Mouse (Mus musculus): ENCODE measurements around the gene Pfdn6.
"Not testable (repeated sequence)": the region's sequence is repeated elsewhere in the genome, so short reads cannot be mapped to it uniquely, and the experiment has no call there.

The Pfdn6 gene

GRCm38 (mm10) chr17:33955555-33956214 lies 15.5 kb upstream of the Pfdn6 start, which contains the start of the genes Vps52 and Rps18:
TSS of gene Vps52 (plus strand) at chr17:33955812.
TSS of gene Rps18 (minus strand) at chr17:33956001.
- DNase-seq (ENCODE audit: extremely low spot score, low read depth, low spot score) = peak; percentile 99

DNA sequence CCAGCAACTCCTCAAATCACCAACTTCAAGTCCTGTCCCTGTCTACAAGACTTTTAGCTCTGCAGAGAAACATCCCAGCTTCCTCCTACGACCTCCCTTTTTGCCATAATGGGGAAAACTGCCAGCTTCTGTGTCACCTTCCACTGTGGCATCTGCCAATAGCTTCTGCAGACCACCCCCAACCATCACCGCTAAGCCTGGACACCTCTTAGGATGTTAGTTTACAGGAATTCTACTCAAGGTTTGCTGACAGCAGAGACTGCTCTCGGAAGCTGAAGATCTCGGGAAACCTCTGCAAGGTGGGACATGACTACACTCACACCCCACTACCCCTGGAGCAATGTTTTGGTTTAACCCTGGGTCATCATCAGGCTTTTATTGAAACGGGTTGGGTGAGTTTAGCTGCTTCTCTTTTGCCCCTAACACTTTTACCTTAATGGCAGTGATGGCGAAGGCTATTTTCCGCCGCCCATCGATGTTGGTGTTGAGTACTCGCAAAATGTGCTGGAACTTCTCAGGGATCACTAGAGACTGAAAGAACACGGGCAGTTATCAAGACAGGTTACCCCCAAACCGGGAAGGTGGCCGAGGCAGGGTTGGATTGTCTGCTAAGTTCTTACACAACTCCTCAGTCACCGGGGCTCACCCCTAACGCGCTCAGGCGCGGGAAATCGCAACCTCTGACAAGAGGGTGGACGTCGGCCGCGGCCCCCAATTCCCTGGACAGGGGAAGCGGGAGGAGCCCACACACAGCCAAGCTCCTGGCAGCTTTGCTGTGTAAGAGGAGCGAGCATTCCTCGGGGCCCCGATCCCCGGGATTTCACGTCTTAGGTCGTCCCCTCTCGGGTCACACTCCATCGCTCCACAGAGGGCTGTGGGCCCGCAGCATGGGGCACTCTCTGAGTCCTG lies 14.8 kb upstream of the Pfdn6 start:
- DNase-seq (ENCODE audit: extremely low spot score, low read depth, low spot score) = no peak

- no peak for DNase-seq (ENCODE audit: extremely low spot score, low read depth, low spot score)
These were observed 13.9 kb upstream of the Pfdn6 start for GRCm38 (mm10) chr17:33953961-33954565.

GRCm38 (mm10) chr17:33953310-33953709 lies 13.2 kb upstream of the Pfdn6 start:
- DNase-seq (ENCODE audit: extremely low spot score, low read depth, low spot score) = no peak

DNA sequence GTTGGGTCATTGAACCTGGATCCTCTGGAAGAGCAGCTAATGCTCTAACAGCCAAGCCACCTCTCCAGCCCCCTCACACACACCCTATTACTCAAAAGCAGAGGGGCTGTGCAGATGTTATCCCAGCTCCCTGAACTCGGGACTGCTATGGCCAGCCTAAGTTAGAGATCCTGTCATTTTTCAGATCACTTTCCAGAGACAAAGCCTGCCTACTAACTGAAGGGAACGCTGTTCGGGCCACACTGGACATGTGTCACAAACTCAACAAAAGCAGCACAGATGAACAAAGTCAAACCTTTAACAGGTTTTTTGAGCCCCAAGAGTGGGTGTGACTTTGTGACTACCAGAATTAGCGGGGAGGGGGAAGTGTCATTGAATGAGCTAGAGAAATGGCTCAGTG lies 12.7 kb upstream of the Pfdn6 start:
- no peak for DNase-seq (ENCODE audit: extremely low spot score, low read depth, low spot score)

DNA sequence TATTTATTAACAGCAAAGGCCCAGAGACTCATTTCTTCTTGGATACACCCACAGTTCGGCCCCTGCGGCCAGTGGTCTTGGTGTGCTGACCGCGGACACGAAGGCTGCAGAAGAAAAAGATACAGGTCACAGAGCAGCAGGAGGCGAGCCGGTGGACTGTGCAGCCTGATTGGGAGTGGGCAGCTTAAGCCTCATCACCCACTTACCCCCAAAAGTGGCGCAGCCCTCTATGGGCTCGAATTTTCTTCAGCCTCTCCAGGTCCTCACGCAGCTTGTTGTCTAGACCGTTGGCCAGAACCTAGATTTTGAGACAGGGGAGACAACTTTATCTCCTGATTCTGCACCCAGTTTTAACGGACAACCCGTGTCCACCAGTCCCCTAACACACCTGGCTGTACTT lies 11.9 kb upstream of the Pfdn6 start:
- DNase-seq (ENCODE audit: extremely low spot score, low read depth, low spot score) = not testable (repeated sequence)

DNA sequence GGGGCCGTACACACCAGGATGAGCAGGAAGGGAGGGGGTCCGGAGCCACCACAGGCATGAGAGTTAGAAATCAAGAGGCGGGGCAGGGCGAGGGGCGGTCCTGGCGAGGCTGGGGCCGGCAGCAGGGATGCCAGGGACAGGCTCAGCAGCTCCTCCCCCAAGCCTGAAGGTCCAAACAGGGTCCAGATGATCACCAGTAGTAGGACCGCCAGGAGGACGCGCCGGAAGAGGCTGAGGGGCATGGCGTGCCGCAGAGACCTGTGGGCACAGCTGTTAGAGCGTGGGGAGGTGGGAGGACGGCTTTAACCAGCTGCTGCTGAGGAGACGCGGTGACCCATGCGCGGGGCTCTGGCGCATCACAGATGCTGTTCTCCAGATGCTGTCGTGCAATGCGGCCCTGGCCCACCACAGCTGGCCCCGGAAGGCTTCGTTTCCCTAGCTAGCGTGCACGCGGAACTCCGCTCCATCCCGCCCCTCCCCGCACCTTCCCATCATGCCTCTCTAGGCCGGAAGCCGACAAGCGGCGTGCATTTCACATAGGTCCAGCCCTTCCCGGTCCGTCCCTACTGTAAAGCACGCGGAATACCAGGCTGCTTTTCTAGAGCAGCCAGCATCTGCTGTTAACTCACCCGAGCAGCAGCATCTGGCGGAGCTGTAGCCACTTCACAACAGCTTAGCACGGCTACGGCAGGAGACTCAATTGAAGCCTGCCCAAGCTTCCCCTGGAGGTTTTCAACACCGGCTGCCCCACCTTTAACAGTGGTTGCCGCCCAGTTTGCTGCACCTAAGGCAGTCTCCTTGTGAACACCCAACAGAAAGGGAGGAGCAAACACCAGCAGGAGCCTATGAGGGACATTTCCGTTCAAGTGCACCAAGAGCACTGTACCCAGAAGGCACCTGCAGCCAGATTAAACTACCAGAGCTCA lies 11.1 kb upstream of the Pfdn6 start, which contains the start of gene B3galt4:
Gene B3galt4, minus strand, starts transcription at position 468 of the 926 bp plus-strand sequence.
- no peak for DNase-seq (ENCODE audit: extremely low spot score, low read depth, low spot score)

GRCm38 (mm10) chr17:33950131-33950625 lies 10.0 kb upstream of the Pfdn6 start:
- no peak for DNase-seq (ENCODE audit: extremely low spot score, low read depth, low spot score)

DNA sequence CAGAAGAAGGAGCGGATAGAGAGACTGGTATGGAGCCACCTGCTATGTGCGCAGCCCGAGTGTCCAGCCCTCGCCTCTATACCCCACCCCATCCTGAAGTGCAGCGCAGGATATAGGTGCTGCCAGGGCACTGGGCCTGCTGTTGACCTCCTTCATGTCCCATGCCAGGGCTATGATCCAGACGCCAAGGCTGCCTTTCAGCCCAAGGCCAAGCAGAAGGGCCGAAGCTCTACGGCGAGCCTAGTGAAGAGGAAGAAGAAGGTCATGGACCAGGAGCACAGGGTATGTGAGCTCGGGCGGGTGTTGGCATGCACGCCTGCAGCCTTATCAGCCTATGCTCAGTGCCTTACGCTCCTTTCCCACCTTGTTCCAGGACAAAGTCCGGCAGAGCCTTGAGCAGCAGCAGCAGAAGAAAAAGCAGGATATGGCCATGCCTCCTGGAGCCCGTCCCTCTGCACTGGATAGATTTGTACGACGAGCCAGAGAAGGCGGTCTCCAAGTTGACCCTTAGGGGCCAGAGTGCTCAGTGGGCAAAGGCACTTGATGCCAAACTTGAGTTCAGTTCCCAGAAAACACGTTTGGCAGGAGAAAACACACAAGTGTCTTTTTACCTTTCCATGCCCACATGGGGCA lies 8.9 kb upstream of the Pfdn6 start:
- no peak for DNase-seq (ENCODE audit: extremely low spot score, low read depth, low spot score)

DNA sequence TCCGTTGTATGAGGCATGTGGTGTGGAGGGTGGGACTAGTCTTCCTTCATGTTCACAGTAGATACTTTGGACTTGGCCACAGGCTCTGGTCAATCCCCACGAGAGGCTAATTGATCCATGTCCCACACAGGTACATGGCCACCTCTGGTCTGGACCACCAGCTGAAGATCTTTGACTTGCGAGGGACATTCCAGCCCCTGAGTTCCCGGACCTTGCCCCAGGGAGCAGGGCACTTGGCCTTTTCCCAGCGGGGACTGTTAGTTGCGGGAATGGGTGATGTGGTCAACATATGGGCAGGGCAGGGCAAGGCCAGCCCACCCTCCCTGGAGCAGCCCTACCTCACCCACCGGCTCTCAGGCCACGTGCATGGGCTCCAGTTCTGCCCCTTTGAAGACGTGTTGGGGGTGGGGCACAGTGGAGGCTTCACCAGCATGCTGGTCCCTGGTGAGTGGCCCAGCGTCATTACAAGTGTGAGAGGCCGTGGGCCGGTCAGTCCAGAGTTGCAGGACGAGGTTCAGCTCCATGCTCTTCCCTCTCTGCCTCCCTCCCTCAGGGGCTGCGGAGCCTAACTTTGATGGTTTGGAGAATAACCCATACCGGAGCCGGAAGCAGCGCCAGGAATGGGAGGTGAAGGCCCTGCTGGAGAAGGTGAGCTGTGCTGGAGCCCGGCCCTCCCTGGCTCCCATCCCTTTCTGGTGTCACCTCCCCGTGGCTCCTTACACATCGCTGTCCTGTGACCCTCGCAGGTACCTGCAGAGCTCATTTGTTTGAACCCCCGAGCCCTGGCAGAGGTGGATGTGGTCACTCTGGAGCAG lies 8.2 kb upstream of the Pfdn6 start:
- no peak for DNase-seq (ENCODE audit: extremely low spot score, low read depth, low spot score)

GRCm38 (mm10) chr17:33947430-33948089 lies 7.4 kb upstream of the Pfdn6 start:
- DNase-seq (ENCODE audit: extremely low spot score, low read depth, low spot score) = no peak

GRCm38 (mm10) chr17:33943454-33943853 lies 3.3 kb upstream of the Pfdn6 start:
- no peak for DNase-seq (ENCODE audit: extremely low spot score, low read depth, low spot score)

DNA sequence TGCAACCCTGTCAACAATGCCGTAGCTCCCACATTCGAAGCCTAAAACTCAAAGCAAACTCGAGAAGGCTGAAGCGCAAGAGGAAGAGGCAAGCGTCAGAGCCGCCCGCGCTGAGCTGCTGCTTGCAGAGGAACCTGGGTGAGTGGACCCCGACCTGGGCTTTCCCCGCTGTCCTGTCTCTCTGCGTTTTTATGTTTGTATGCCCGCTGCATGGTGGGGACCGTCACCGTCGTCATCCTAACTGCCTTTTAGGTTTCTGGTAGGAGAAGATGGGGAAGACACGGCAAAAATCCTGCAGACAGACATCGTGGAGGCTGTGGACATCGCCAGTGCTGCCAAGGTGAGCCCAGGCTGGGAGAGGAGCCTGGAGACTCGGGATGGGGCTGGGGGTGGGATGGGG lies 1.2 kb upstream of the Pfdn6 start:
- DNase-seq (ENCODE audit: extremely low spot score, low read depth, low spot score) = no peak

- no peak for DNase-seq (ENCODE audit: extremely low spot score, low read depth, low spot score)
These were observed 838 bp upstream of the Pfdn6 start for GRCm38 (mm10) chr17:33940981-33941380.

DNA sequence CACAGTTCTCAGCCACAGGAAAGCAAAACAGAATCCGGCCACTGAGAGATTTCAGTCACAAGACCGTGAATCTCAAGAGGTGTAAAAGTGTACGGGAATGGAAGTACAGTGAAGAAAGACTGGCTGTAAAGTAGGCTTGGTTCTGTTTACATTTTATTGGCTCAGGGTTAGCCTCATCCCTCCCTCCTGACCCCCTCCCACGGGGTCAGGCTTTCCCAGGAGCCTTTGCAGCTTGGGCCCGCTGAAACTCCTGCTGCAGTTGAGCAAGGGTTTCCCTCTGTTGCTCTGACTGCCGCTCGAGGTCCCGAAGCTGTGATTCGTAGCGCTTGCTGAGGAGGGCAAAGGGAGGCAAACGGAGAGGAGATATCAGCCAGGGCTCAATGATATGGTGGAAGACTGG lies 1.4 kb downstream of the Pfdn6 start:
- no peak for DNase-seq (ENCODE audit: extremely low spot score, low read depth, low spot score)

GRCm38 (mm10) chr17:33936993-33937392 lies 3.1 kb downstream of the Pfdn6 start:
- DNase-seq (ENCODE audit: extremely low spot score, low read depth, low spot score) = no peak

DNA sequence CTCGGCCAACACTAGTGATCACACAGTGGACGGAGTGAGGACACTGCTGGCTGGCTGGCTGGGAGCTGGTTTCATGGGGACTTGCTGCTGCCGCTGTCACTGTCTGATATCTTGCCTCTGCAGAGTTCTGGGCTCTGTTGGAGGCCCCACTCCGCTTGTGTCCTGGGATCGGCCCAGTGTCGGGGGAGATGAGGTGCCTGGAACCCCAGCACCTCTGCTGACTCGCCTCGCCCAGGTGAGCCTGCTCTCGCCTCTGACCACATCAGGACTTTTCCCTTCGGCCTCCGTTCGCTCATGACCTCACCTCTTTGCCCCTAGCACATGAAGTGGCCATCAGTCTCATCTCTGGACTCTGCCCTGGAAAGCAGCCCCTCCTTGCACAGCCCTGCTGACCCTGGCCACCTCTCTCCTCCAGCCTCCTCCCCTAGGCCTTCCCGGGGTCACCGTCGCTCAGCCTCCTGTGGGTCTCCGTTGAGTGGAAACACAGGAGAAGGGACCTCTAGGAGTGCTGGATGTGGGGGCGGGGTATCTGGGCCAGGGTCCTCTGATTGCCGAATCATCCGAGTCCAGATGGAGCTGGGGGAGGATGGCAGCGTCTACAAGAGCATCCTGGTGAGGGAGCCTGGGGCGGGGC lies 4.6 kb downstream of the Pfdn6 start:
- DNase-seq (ENCODE audit: extremely low spot score, low read depth, low spot score) = no peak

DNA sequence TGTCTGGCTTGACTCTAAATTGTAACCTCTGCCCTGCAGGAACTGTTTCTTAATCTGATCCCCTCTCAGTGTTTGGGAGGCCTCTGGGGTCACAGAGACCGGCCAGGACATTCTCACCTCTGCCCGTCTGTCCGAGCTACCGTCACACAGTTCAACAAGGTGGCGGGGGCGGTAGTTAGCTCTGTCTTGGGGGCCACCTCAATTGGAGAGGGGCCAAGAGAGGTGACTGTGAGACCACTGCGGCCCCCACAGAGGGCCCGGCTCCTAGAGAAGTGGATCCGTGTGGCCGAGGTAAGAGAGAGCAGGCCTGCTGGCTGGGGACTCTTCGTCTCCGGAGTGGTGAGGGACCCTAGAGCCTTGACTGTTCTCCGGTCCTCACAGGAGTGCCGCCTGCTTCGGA lies 7.2 kb downstream of the Pfdn6 start:
- DNase-seq (ENCODE audit: extremely low spot score, low read depth, low spot score) = no peak
